Mouse (Mus musculus) embryonic facial prominence, embryonic 11.5 days (tissue): Measurements from ENCODE around the gene Cdkl3. TPM values are rescaled to one million over a fixed set of nuclear protein-coding genes. Genes with fewer than 3 reads are reported as not detected.
"Not testable (repeated sequence)": the region's sequence is repeated elsewhere in the genome, so short reads cannot be mapped to it uniquely, and the experiment has no call there.

ENCODE experiments used
- ATAC-seq: fragments of 200-750 bp; cut with Nextera tagmentation; replicated peaks from 2 replicates; pipeline ENCODE4 v1.8.0; 2017; ENCODE audit warnings: low read depth; ENCODE audit not compliant: insufficient number of reproducible peaks, low FRiP score, low TSS enrichment
- DNase-seq: peaks from one replicate; pipeline ENCODE4 v3.0.0-alpha.2; 2015; ENCODE audit warnings: low spot score
- H3K27ac ChIP-seq: fragments of 300-500 bp; sonication (generic); replicated peaks from 2 replicates; pipeline ENCODE4 v1.5.1; 2014; ENCODE audit warnings: mild to moderate bottlenecking, low read depth, low read length, control low read depth
- H3K27me3 ChIP-seq: fragments of 300-500 bp; sonication (generic); 2 replicates; pipeline ENCODE4 v1.6.1; 2014; ENCODE audit warnings: mild to moderate bottlenecking, low read length, moderate library complexity, mixed read lengths; ENCODE audit not compliant: control insufficient read depth, insufficient read depth
- H3K36me3 ChIP-seq: fragments of 300-500 bp; sonication (generic); replicated peaks from 2 replicates; pipeline ENCODE4 v1.6.1; 2014; ENCODE audit warnings: low read depth, mild to moderate bottlenecking, low read length, moderate library complexity, mixed read lengths; ENCODE audit not compliant: control insufficient read depth, insufficient read depth
- H3K4me1 ChIP-seq: fragments of 300-500 bp; sonication (generic); 2 replicates; pipeline ENCODE4 v1.6.1; 2014; ENCODE audit warnings: low read length, mixed read lengths; ENCODE audit not compliant: control insufficient read depth, insufficient read depth
- H3K4me2 ChIP-seq: fragments of 300-500 bp; sonication (generic); 2 replicates; pipeline ENCODE4 v1.6.1; 2014; ENCODE audit warnings: low read depth, mild to moderate bottlenecking, control low read depth, low read length, moderate library complexity
- H3K4me3 ChIP-seq: fragments of 300-500 bp; sonication (generic); 2 replicates; pipeline ENCODE4 v1.5.1; 2014; ENCODE audit warnings: low read depth, low read length, control low read depth
- H3K9ac ChIP-seq: fragments of 300-500 bp; sonication (generic); replicated peaks from 2 replicates; pipeline ENCODE4 v1.6.1; 2014; ENCODE audit warnings: mild to moderate bottlenecking, control low read depth, low read length
- H3K9me3 ChIP-seq: fragments of 300-500 bp; sonication (generic); replicated peaks from 2 replicates; pipeline ENCODE4 v1.6.1; 2016; ENCODE audit warnings: mild to moderate bottlenecking, low read length, inconsistent platforms, mixed read lengths; ENCODE audit not compliant: control insufficient read depth
- WGBS: fragments of 180-500 bp; shearing (Covaris S2); extraction: QIAGEN DNeasy Blood & Tissue Kit; methylation state at CpG from one replicate; pipeline ENCODE4 v1.1.7; 2014; 5-methylcytosine and 5-hydroxymethylcytosine counted together
- polyA plus RNA-seq: library from polyadenylated mRNA; unstranded; fragments of >200 nt; fragmentation: Nextera tagmentation; extraction: Ambion mirVana; gene quantifications from 2 replicates; pipeline ENCODE4 v1.2.1, GENCODE M21; 2014

Cdkl3 gene
- polyA plus RNA-seq, 1 experiment from 2014 or later, result 9.5 TPM

DNA sequence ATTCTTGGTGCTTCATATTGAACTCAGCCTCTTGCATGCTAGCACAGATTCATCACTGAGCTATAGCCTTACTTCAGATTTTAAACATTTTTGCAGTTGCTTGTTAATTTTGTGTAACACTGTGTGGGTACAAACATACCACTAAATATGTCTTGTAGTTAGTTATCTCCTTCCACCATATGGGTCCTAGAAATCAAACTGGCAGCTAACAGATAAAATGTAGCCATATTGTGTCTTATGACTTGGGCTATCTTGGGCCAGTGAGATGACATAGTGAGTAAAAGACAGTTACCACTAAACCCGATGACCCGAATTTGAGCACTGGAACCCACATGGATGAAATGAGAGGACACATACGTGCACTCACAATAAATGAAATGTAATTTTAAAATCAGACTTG lies 111.5 kb downstream of the Cdkl3 start:
- Histone ChIP-seq H3K9ac (no peak overlapping the region), H3K27ac (no peak overlapping the region), H3K4me2 (no peak overlapping the region), H3K4me1 (no peaks in the 10 kb centered on the region), H3K4me3 (no peak overlapping the region), H3K36me3 (peaks cover 17% of the 10 kb centered on the region), H3K27me3 (no peaks in the 10 kb centered on the region), H3K9me3 (no peaks in the 10 kb centered on the region)
- 97% methylated on average over 3 of the region's 3 CpGs for WGBS
- ATAC-seq, result no peak
- no peak for DNase-seq

DNA sequence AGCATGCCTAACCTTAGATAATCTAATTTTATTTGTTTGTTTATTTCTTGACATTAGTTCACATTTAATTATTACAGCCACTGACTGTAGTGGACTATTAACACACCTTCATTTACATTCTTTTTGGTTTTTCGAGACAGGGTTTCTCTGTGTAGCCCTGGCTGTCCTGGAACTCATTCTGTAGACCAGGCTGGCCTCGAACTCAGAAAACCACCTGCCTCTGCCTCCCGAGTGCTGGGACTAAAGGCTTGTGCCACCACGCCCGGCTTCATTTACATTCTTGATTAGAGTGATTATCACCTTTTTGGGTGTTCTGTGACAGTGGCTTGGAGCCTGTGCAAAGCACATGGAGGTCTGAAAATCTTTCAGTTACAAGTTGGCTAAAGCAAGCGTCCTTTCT lies 112.1 kb downstream of the Cdkl3 start:
- H3K9me3 ChIP-seq, DNase-seq, H3K4me1 ChIP-seq, ATAC-seq, H3K9ac ChIP-seq, H3K27me3 ChIP-seq, H3K4me2 ChIP-seq, H3K27ac ChIP-seq, H3K4me3 ChIP-seq: not testable (repeated sequence)
- WGBS, result 96% methylated on average over 6 of the region's 6 CpGs
- H3K36me3 ChIP-seq, result peaks cover 18% of the 10 kb centered on the region

GRCm38 (mm10) chr11:52117156-52117555 lies 113.1 kb downstream of the Cdkl3 start:
- no peak for DNase-seq
- Histone ChIP-seq H3K4me1 (no peaks in the 10 kb centered on the region), H3K36me3 (peaks cover 25% of the 10 kb centered on the region), H3K4me2 (no peak overlapping the region), H3K27ac (no peak overlapping the region), H3K27me3 (no peaks in the 10 kb centered on the region), H3K9ac (no peak overlapping the region), H3K4me3 (no peak overlapping the region), H3K9me3 (no peaks in the 10 kb centered on the region)
- 95% methylated on average over 7 of the region's 7 CpGs for WGBS
- ATAC-seq, result no peak

DNA sequence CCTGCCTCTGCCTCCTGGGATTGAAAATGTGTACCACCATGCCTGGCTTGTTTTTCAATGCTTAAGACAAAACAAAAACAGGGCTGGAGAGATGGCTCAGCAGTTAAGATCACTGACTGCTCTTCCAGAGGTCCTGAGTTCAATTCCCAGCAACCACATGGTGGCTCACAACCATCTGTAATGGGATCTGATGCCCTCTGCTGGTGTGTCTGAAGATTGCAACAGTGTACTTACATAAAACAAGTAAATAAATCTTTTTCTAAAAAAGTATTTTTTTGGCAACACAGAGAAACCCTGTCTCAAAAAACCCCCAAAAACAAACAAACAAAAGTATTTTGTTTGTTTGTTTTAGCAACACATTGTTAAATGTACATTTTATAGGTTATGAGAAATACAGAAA lies 116.4 kb downstream of the Cdkl3 start:
- H3K4me3 ChIP-seq, H3K4me1 ChIP-seq, H3K9ac ChIP-seq, H3K27me3 ChIP-seq, H3K27ac ChIP-seq, H3K4me2 ChIP-seq, ATAC-seq, DNase-seq, H3K9me3 ChIP-seq: not testable (repeated sequence)
- peaks cover 34% of the 10 kb centered on the region for H3K36me3 ChIP-seq

- no peak overlapping the region for H3K4me2 ChIP-seq
- no peak overlapping the region for H3K4me3 ChIP-seq
- no peaks in the 10 kb centered on the region for H3K9me3 ChIP-seq
- no peaks in the 10 kb centered on the region for H3K4me1 ChIP-seq
- no peak overlapping the region for H3K9ac ChIP-seq
- peaks cover 34% of the 10 kb centered on the region for H3K36me3 ChIP-seq
- H3K27ac ChIP-seq, result no peak overlapping the region
- no peak for ATAC-seq
- 93% methylated on average over 6 of the region's 6 CpGs for WGBS
- H3K27me3 ChIP-seq, result no peaks in the 10 kb centered on the region
- DNase-seq, result no peak
Measured at GRCm38 (mm10) chr11:52122045-52122444, 118.0 kb downstream of the Cdkl3 start.

DNA sequence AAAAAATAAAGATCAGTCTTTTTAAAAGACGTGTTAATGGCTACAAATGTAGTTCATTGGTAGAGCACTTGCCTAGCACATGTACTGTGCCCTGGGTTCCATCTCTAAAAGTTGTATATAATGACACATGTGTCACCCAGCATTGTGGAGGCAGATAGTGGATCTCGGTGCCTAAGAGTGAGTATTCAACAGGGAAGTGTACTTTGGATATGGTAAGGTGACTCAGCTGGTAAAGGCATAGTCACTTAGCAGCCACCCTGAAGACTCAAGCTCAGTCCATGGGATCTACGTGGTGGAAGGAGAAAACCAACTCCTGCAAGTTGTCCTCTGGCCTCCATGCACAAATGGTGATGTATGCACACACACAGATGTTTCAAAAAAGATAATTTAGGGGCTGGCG lies 120.4 kb downstream of the Cdkl3 start:
- H3K27ac ChIP-seq, result no peak overlapping the region
- no peaks in the 10 kb centered on the region for H3K27me3 ChIP-seq
- H3K4me1 ChIP-seq, result no peaks in the 10 kb centered on the region
- no peak for ATAC-seq
- no peak overlapping the region for H3K4me3 ChIP-seq
- H3K9me3 ChIP-seq, result no peaks in the 10 kb centered on the region
- peaks cover 25% of the 10 kb centered on the region for H3K36me3 ChIP-seq
- no peak for DNase-seq
- WGBS, result 94% methylated on average over 4 of the region's 4 CpGs
- no peak overlapping the region for H3K4me2 ChIP-seq
- no peak overlapping the region for H3K9ac ChIP-seq

- no peak overlapping the region for H3K27ac ChIP-seq
- H3K4me1 ChIP-seq, result no peaks in the 10 kb centered on the region
- ATAC-seq (no peak), DNase-seq (no peak)
- H3K9ac ChIP-seq, result no peak overlapping the region
- H3K9me3 ChIP-seq, result no peaks in the 10 kb centered on the region
- peaks cover 9% of the 10 kb centered on the region for H3K36me3 ChIP-seq
- H3K4me3 ChIP-seq, result no peak overlapping the region
- WGBS, result 77% methylated on average over 3 of the region's 3 CpGs
- no peak overlapping the region for H3K4me2 ChIP-seq
- H3K27me3 ChIP-seq, result no peaks in the 10 kb centered on the region
Measured at GRCm38 (mm10) chr11:52127169-52127568, 123.1 kb downstream of the Cdkl3 start.

DNA sequence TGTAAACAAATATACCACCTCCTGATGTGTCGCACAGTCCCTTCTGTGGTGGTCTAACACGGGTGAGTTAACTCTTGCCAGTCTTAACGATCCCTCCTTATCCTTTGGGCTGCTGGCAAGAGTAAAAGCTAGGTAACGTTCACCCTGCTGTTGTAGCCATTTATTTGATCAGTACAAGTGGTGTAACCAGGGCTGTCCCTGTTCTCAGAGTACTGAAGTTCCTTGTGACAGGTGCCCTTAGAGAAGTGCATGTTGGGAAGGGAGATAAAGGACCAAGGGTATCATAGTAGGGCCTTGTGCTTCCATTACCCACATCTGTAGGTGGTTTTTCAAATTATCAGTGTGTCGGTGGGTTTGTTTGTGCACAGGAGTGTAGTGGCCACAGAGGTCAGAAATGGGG lies 123.7 kb downstream of the Cdkl3 start:
- H3K27me3 ChIP-seq, result no peaks in the 10 kb centered on the region
- H3K9me3 ChIP-seq, result no peaks in the 10 kb centered on the region
- no peak for DNase-seq
- 74% methylated on average over 5 of the region's 5 CpGs for WGBS
- H3K4me1 ChIP-seq, result no peaks in the 10 kb centered on the region
- H3K27ac ChIP-seq, result no peak overlapping the region
- H3K36me3 ChIP-seq, result peaks cover 9% of the 10 kb centered on the region
- H3K4me2 ChIP-seq, result no peak overlapping the region
- H3K9ac ChIP-seq, result no peak overlapping the region
- H3K4me3 ChIP-seq, result no peak overlapping the region
- ATAC-seq, result no peak
